Mouse (Mus musculus) brain, embryonic 14.5 days (tissue): Measurements from ENCODE around the gene Mgat4a.

ENCODE experiments used
- CTCF ChIP-seq: fragments of 200-500 bp; IDR thresholded peaks from 2 replicates; pipeline ENCODE4 v1.5.1; 2012; ENCODE audit warnings: inconsistent platforms, mild to moderate bottlenecking, moderate library complexity, borderline replicate concordance; ENCODE audit not compliant: insufficient read depth, insufficient read length; ENCODE audit errors: extremely low read depth
- POLR2A ChIP-seq: fragments of 200-500 bp; IDR thresholded peaks from 2 replicates; pipeline ENCODE4 v1.6.1; 2012; ENCODE audit warnings: mild to moderate bottlenecking, inconsistent platforms, borderline replicate concordance; ENCODE audit not compliant: poor library complexity, insufficient read depth, insufficient read length, severe bottlenecking; ENCODE audit errors: extremely low read depth

DNA sequence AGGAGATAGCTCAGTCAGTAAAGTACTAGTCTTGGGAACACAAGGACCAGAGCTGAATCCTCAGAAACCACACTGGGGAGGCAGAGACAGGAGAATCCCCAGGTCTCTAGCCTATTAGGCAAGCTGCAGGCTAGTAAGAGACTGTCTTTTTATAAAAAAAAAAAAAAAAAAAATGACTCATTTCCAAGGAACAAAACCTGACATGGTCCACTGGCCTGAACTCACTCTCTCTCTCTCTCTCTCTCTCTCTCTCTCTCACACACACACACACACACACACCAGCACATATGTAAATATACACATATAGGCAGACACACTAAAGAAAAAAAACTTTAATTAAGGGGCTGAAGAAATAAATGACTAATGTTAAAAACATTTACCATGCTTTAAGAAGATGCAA, 14.6 kb downstream of the Mgat4a start:
- TF ChIP-seq CTCF: no peak
- no peak for TF ChIP-seq POLR2A
